Mouse (Mus musculus) mouse trophoblast stem cell (cell line): ENCODE results near the gene Zranb1.

Experiments
- in situ Hi-C, 2 experiments: fragments of 300-500 bp; cut with MseI, MboI; formaldehyde crosslinking; loops; 2 replicates in 1 of 2; 3 replicates in 1 of 2; pipeline ENCODE4 v1.15.1; 2025

The Zranb1 gene

DNA sequence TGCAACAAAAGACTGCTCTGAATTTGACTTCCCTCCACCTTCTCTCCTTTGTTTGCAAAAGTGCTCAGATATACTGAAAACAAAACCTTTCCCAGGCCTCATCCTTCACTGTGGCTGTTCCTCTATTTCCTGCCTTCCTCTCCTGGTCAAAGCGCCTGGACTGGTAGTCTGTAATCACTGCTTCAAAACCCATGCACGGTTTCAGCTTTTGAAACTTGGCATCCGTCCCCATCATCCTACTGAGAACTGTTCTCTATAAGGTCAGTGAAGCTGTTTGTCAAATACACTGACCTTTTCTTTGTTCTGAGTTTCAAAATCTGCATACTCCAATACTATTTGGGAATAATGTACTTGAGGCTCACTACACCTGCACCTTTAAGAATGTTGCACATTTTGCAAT, 3.7 kb upstream of the Zranb1 start:
- in situ Hi-C loops, result no loop called here

DNA sequence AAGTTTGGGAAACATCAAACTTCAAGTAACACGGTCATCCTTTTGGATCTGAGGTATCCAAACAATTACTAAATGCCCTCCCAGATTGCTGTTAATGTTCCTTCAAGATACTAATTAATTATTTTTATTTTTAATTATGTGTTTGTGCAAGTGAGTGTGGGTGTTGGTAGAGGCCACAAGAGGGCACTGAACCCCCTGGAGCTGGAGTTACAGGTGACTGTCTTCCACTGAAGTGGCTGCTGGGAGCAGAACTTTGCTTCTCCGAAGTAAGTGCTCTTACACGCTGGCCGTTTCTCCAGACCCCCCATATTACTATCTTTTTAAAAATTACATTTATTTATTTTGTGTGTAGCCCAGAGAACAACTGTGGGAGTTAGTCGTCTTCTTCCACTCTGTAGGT, 887 bp upstream of the Zranb1 start:
- in situ Hi-C loops, result no loop called here

DNA sequence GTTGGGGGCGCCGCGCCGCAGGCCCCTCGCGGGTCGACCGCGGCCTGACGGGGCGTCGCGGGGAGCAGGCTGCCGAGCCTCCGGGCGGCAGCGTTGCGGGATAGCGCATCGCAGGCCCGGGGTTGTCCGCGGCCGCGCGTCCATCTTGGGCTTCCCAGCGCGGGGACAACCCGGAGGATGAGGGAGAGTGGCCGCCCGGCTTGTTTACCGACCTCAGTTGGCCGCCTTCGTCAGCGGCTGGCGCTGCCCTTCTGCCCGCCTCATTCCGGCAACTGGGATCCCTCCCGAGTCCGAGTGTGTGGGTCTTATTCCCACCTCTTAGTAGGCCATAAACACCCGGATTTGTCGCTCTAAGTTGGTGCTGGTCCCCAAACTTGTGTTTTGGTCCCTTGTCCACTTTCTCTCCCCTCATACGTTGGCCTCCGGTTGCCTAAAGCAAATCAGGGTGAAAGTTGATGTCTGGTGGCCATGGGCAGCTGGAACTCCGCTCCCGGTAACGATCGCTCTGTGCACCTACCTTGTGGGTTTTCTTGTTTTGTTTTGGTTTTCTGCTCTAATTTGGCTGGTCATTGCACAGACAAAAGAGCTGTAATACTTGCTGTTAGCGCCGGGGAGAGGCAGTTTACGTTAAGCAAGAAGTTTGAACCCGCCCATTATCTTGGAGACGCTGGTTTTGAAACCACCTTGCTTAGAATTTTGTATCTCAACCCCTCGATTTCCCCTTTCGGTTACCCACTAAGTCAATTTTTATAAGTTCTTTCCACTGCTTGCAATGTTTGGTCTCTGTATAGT, 814 bp downstream of the Zranb1 start:
- in situ Hi-C loops, result no loop called here

DNA sequence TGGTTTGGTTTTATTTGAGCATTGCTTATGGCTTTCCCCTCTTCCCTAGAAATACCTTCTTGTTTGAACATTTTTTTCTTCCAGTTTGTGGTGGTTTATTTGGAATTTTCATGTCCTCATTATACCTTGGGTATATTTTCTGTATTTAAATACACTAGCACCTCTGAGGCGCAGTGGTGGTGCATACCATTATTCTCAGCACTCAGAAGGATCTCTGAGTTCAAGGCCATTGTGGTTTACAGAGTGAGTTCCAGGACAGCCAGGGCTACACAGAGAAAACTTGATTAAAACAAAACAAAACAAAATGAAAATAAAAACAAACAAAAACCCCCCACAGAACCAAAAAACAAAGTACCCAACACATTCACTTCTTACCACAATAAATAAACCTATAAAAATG, 2.4 kb downstream of the Zranb1 start:
- in situ Hi-C loops, result no loop called here

DNA sequence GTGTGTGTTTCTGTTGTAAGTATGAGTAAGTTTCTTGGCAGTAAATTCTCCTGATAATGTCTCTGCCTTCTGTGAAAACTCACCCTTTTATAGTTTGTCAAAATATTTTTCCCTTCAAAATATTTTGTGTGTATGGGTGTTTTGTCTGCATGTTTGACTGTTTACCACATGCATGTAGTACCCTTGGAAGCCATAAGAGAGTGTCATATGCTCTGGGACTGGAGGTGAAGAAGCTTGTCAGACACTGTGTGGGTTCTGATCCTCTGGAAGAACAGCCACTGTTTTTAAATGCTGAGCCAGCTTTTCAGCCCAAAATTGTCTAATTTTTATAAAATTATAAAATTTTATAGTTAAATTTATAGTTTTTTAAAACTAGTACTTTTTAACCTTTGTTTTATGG, 3.8 kb downstream of the Zranb1 start:
- in situ Hi-C loops, result no loop called here

DNA sequence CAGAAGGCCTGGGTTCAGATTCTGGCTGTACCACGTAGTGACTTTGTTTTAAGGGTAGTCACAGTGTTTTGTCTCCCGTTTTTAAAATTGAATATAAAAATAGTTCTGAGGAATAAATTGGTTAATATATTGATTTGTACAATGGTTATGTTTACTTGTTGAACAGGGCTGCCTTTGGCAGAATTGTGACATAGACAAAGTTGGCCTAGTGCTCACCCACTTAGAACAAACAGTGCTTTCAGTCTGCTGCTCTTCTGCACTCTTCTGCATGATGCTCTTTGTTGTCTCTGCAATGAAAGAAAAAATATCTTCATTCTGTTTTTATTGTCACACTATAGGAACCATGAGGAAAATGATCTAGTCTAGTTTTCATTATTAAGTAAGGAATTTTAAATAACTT, 8.2 kb downstream of the Zranb1 start:
- in situ Hi-C loops, result no loop called here

DNA sequence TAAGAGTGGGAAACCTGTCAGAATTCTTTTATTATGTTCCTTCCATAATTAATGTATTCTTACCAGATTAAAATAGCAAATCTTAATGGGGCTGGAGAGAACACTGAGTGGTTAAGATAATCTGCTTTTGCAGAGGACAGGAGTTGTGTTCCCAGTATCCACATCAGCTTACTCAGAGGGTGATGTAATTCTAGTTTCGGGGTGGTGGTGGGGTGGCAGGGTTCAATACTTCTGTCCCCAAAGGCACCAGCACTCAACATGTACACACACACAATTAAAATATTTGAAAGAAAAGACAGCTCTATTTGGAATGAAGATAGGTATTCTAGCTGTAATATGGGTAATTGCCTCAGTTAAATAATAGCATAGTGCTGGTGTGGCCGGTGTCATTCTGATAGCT, 9.6 kb downstream of the Zranb1 start:
- in situ Hi-C loops, result no loop called here

DNA sequence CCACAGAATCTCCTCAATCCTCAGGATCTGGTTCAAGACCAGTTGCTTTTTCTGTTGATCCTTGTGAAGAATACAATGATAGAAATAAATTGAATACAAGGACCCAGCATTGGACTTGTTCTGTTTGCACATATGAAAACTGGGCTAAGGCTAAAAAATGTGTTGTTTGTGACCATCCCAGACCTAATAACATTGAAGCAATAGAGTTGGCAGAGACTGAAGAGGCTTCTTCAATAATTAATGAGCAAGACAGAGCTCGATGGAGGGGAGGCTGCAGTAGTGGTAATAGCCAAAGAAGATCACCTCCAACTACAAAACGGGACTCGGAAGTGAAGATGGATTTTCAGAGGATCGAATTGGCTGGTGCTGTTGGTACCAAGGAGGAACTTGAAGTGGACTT, 19.0 kb downstream of the Zranb1 start:
- in situ Hi-C loops, result no loop called here

DNA sequence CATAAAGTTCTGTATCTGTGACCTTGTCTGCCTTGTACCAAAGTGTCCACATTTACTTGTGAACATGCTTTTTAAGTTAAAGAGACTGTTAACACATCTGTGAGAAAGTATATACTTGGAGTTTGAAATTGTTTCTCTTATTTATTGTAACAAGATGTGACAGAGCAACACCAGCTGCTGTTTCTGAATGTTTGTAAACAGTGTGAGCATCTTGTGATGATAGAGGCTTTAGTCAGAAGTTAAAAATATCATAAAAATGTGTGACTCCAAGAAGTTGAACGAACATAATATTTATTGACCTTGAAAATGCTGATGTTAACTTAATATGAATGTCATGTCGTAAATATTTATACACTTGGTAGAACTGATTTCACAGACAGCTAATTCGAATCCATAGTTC, 19.7 kb downstream of the Zranb1 start:
- in situ Hi-C loops, result no loop called here

DNA sequence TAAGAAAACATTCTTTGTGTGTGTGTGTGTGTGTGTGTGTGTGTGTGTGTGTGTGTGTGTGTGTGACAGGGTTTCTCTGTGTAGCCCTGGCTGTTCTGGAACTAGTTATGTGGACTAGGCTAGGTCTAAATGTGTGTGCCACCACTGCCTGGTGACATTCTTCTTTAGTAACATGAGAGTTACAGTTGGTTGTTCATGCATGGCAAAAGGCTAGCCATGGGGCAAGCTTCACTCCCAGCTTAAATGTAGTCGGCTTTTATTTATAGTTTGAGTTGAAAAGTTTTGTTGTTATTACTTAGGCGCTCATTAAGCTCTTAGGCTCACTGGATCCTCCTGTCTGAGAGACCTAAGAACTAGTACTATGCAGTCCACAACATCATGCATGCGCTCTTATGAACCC, 33.5 kb downstream of the Zranb1 start:
- in situ Hi-C loops, result no loop called here

DNA sequence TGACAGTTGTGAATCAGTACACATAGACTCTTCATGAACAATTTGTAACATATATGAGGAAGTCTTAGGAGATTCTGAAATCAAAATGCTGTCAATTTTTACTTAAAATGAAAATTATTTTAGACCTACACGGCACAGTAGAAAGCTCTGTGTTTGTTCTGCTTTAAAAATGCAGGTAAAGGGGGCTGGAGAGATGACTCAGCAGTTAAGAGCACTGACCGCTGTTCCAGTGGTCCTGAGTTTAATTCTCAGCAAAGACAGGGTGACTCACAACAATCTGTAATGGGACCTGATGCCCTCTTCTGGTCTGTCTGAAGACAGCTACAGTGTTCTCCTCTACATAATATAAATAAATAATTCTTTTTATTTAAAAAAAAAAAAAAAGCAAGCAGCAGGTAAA, 34.8 kb downstream of the Zranb1 start:
- in situ Hi-C loops, result no loop called here

DNA sequence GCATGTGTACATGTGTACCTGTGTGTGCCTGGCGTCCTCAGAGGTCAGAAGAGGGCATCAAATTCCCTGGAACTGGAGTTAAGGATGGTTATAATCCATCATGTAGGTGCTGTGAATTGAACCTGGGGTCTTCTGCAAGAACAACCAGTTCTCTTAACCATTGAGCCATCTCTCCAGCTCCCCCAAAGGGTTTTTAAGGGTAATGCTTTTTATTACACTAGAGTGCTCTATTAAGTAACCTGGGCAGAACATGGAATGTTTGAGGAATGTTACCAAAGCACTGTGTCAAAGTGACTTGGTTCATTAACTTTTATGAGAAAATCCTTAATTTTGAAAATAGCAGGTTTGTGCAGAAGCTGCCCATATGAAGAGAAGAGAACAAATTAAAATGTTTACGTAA, 41.1 kb downstream of the Zranb1 start:
- in situ Hi-C loops, result no loop called here

DNA sequence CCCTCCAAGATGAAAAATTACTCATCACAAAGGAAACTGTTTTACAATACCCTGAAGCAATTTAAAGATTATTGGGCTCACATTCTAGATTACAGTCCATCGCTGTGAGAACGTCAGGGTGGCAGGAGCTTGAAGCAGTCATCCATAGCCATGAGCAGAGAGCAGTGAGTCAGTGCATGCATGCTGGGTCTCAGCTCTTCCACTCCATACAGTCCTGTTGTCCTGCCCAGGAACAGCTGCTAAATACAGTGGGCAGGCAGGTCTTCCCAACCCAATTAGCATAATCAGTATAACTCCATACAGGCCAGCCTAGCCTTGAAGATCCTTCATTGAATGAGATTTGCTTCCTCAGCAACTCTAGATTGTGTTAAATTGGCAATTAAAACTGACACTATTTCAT, 45.1 kb downstream of the Zranb1 start:
- in situ Hi-C loops, result no loop called here

DNA sequence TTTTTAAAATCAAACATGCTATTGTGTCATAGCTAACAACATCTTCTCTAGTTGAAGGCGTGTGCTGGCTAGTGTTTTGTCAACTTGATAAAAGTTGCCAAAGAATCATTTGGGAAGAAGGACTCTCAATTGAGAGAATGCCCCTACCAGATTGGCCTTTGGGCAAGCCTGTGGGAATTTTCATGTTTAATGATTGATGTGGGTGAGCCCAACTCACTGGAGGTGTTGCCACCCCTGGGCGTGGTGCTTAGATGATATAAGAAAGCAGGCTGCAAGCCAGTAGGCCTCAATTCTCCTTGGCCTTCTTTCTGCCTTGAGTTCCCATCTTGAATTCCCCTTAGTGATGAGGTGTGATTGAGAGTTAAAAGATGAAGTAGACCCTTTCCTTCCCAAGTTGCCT, 47.0 kb downstream of the Zranb1 start:
- in situ Hi-C loops, result no loop called here

DNA sequence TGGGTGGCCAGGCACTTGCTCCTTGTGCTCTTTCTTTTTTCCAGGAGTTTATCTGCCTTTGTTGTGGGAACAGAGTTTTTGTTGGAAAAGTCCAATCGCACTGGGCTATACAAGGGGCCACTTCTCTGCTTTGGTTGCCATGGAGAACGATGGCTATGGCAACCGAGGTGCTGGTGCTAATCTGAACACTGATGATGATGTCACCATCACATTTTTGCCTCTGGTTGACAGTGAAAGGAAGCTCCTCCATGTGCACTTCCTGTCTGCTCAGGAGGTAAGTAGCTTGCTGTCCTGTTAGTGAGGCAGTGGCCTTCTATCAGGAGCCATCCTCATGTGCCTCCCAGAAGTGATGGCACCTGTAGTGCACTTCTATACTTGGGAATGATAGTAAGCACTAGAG, 51.7 kb downstream of the Zranb1 start:
- in situ Hi-C loops, result no loop called here

DNA sequence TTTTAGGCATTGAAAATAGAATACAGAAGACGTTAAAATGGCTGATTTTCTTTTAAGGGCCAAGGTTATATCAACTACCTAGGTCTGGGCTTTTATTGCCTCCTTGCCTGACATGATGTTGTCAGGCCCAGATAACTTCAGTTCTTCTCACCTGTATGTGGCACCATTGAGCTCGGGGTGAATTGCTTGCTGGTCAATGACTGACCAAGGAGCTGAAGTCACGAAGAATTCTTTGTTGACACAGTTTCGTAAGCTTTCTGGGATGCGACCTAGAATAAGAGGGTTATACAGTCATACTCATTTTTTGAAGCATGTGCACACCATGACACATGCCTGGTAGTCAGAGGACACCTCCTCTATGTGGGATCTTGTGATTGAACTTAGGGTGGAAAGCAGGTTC, 58.9 kb downstream of the Zranb1 start:
- in situ Hi-C loops, result no loop called here

DNA sequence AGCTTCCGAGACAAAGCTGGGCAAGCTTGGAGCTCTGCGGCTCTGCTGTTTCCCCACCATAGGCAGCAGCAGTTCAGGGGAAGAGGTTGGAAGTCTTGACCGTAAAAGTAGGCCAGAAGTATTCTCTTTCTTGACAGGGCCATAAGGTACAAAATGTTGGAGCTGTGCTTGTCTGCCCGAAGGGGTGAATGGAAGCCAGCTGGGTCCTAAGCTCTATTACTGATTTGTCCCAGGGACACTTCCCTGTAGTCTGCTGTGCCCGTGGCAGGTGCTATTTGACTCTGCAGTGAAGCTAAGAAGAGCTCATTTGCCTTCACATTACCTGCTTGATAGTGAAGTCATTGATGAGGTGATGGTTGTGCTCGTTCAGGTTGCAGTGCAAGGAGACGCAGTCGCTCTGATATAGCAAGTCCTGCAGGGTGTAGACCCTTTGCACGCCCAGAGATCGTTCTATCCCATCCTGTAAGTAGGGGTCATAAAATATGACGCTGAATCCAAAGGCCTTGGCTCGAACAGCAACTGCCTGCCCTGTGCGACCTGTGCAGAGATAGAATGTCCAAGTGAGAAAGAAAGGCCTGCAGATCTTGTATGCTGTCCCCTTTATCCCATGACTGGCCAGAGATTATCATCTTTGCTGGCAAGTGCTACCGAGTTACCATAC, 60.4 kb downstream of the Zranb1 start:
- in situ Hi-C loops, result no loop called here

DNA sequence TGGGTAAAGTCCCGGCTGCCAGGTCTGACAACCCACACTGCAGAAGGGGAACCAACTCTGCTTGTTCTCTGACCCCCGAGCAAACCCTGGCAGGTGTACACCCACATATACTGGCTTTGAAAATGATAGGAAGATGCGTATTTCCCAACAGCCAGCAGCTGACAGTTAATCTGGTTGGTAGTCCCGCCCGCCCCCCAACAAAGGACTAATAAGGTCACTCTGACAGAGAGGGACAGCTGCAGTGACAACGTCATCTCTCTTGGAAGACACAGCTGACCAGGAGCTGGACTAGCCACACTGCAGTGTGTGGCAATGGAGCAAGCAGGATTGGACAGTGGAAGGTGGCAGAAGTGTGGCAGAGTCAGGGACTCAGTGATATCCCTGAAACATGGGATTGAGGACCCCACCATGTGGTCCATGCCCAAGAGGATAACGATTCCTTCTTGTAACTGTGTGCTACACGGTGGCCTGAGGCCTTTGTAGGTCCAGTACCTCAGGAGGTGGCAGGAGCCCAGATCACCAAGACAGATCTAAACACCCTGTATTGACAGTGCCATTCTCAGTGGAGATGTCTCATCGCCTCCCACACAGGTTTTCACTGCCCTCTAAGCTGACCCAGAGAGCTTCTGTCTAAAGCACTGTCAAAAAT, 62.1 kb downstream of the Zranb1 start:
- in situ Hi-C loops, result no loop called here

DNA sequence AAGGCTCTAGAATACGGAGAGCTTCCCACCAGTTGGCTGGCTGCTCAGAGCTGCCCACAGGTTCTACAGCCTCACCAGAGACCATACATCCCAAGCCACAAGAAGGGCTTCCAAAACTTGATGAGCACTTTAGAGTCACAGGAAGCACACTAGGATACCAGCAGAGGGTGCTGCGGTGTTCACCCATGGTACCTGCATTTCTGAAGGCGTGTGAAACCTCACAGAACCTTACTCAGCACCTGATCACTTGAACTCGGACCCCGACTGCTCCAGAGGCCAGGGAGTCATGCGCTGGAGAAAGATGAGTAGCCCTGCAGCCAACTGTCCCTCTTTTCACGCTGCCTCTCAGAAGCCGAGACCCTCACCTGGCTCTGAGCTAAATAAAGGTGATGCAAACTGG, 63.2 kb downstream of the Zranb1 start:
- in situ Hi-C loops, result no loop called here

DNA sequence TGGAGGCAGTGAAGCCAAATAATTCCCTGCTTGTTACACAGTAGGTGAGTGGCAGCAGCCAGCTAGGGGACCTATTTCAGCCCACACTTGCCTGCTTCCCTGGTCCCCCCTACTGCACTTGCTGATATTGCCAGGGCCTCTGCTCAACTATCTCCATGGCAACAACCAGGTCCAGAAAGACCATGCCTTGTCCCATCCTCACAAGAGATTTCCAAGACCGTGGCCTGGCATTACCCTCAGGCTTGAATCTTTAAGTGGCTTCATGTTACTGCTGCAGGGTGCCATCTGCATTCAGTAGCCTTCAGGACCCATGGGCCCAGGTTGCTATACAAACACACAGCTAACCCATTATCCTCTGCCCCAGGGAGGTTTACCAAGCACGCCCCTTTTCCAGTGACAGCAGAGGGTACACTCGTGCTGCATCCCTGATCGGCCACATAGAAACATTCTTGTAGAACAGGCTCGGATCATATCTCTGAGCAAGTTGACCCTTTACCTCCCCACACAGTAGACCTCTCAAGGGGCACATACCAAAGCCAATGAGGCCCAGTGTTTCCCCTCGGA, 63.8 kb downstream of the Zranb1 start:
- in situ Hi-C loops, result no loop called here

DNA sequence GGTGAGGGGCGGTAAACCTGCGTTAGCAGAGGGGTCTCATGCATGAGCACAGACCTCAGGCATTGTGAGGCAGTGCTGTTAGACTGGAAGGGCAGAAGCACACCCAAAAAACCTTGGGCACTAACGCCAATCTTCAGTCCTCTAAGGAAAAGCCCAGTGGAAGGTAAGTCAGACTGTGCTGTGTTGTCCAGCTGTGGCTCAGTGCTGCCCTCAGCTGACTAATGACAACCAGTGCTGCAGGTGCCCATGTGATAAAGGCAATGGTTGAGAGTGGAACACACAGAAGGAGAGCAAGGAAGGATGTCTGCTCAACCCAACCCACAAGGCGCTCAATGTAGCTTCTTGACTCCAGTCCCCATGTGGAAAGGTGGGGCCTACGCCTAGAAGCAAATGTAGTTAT, 65.4 kb downstream of the Zranb1 start:
- in situ Hi-C loops, result no loop called here

DNA sequence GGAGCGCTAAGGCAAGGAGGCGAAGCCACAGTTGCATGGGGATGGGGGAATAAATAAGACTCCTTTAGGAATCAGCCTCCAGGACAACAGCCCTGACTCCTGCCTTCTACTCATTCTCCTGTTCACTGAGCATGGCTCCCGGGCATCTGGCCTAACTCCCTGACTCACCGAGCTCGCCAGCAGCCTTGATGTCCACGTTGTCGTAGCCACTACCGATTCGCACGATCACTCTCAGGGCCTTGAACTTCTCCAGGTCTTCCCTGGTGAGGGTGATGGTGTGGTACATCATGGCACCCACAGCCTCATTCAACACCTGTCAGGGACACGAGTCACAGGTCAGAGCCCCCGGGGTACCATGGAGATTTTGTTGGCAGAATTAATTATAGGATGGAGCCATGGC, 67.7 kb downstream of the Zranb1 start:
- in situ Hi-C loops, result no loop called here

DNA sequence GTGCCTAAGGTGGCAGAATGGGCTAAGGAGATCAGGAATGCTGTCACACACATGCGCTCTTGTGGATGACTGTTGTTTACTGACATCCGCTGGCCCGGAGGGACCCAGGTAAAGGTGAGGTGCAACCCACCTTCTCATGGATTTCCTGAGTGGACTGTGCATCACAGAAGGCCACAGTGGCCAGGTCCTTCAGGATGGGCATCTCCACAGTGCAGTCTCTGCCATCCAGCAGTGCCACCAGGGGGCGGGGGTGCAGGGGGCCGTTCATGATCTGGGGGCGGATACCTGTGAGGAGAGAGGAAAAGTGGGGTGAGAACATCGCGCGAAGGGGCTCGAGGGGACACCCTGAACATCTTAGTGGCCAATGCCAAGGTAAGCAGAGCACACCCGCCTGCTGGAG, 68.1 kb downstream of the Zranb1 start:
- in situ Hi-C loops, result no loop called here
